Mouse (Mus musculus) MEL (cell line): ENCODE results near the gene 2010003K11Rik. TPM values are rescaled to one million over a fixed set of nuclear protein-coding genes. Genes with fewer than 3 reads are reported as not detected.

Experiments used
- DNase-seq: peaks from one replicate; pipeline ENCODE4 v3.0.0; 2011; ENCODE audit warnings: low read depth, low spot score
- H3K27ac ChIP-seq: 2 replicates; pipeline ENCODE4 v1.5.1; 2012; ENCODE audit warnings: low read depth, mild to moderate bottlenecking, control low read depth, low read length, moderate library complexity; ENCODE audit not compliant: control insufficient read depth
- H3K27me3 ChIP-seq, 2 experiments: fragments of 150-350 bp in 1 of 2; sonication (generic) in 1 of 2; 2 replicates each; pipeline ENCODE4 v1.6.1; 2012; ENCODE audit warnings: low read length in 2 of 2, mild to moderate bottlenecking in 2 of 2, improper control_type of control experiment in 1 of 2, moderate library complexity in 1 of 2; ENCODE audit not compliant: insufficient read depth in 2 of 2, control insufficient read depth in 1 of 2
- H3K36me3 ChIP-seq, 2 experiments: 2 replicates each; pipeline ENCODE4 v1.6.1; 2012 to 2014; ENCODE audit warnings: low read length in 2 of 2, improper control_type of control experiment in 1 of 2, inconsistent platforms in 1 of 2, mild to moderate bottlenecking in 1 of 2; ENCODE audit not compliant: insufficient read depth in 2 of 2, control insufficient read depth in 1 of 2
- H3K4me1 ChIP-seq, 2 experiments: fragments of 150-350 bp in 1 of 2; sonication (generic) in 1 of 2; 2 replicates each; pipeline ENCODE4 v1.6.1; 2012; ENCODE audit warnings: low read length in 2 of 2, improper control_type of control experiment in 1 of 2, mild to moderate bottlenecking in 1 of 2; ENCODE audit not compliant: insufficient read depth in 2 of 2, control insufficient read depth in 1 of 2
- H3K4me3 ChIP-seq, 2 experiments: fragments of 150-350 bp in 1 of 2; sonication (generic) in 1 of 2; 2 replicates each; pipeline ENCODE4 v1.5.1; 2012; ENCODE audit warnings: low read depth in 2 of 2, low read length in 2 of 2, mild to moderate bottlenecking in 2 of 2, moderate library complexity in 2 of 2, control low read depth in 1 of 2, improper control_type of control experiment in 1 of 2; ENCODE audit not compliant: control insufficient read depth in 1 of 2, insufficient read depth in 1 of 2
- H3K79me2 ChIP-seq: 2 replicates; pipeline ENCODE4 v1.6.1; 2012; ENCODE audit warnings: mild to moderate bottlenecking, low read length, moderate library complexity; ENCODE audit not compliant: control insufficient read depth, poor library complexity, insufficient read depth
- H3K9ac ChIP-seq: 2 replicates; pipeline ENCODE4 v1.6.1; 2012; ENCODE audit warnings: low read depth, mild to moderate bottlenecking, control low read depth, low read length, moderate library complexity; ENCODE audit not compliant: control insufficient read depth, poor library complexity, severe bottlenecking
- H3K9me3 ChIP-seq: fragments of 150-350 bp; sonication (generic); replicated peaks from 2 replicates; pipeline ENCODE4 v1.6.1; 2012; ENCODE audit warnings: mild to moderate bottlenecking, low read length, improper control_type of control experiment, moderate library complexity; ENCODE audit not compliant: insufficient read depth
- CTCF ChIP-seq, 3 experiments: IDR thresholded peaks in 2 of 3; conservative IDR thresholded peaks in 1 of 3; 2 replicates each; pipeline ENCODE4 v1.5.1; 2011 to 2012; ENCODE audit warnings: low read length in 3 of 3, low read depth in 2 of 3, mild to moderate bottlenecking in 2 of 3, improper control_type of control experiment in 1 of 3, inconsistent platforms in 1 of 3, mixed read lengths in 1 of 3, moderate library complexity in 1 of 3; ENCODE audit not compliant: control insufficient read depth in 1 of 3, insufficient read depth in 1 of 3, poor library complexity in 1 of 3, severe bottlenecking in 1 of 3
- ELF1 ChIP-seq: IDR thresholded peaks from 2 replicates; pipeline ENCODE4 v1.6.1; 2014; ENCODE audit warnings: low read depth, mild to moderate bottlenecking, inconsistent platforms, low read length, improper control_type of control experiment, moderate library complexity
- ETS1 ChIP-seq: IDR thresholded peaks from 2 replicates; pipeline ENCODE4 v1.6.1; 2012; ENCODE audit warnings: low read depth, mild to moderate bottlenecking, inconsistent platforms, low read length, improper control_type of control experiment, moderate library complexity
- JUND ChIP-seq: IDR thresholded peaks from 2 replicates; pipeline ENCODE4 v1.6.1; 2011; ENCODE audit warnings: low read depth, mild to moderate bottlenecking, improper control_type of control experiment, low read length
- KAT2A ChIP-seq: conservative IDR thresholded peaks from 2 replicates; pipeline ENCODE4 v1.6.1; 2012; ENCODE audit warnings: low read depth, low read length, improper control_type of control experiment, inconsistent platforms
- MAX ChIP-seq: IDR thresholded peaks from 2 replicates; pipeline ENCODE4 v1.6.1; 2011; ENCODE audit warnings: low read length, improper control_type of control experiment
- MAZ ChIP-seq: IDR thresholded peaks from 2 replicates; pipeline ENCODE4 v1.6.1; 2012; ENCODE audit warnings: low read depth, mild to moderate bottlenecking, inconsistent platforms, low read length, improper control_type of control experiment
- MXI1 ChIP-seq: IDR thresholded peaks from 2 replicates; pipeline ENCODE4 v1.6.1; 2011; ENCODE audit warnings: mild to moderate bottlenecking, low read depth, low read length, improper control_type of control experiment
- MYB ChIP-seq: IDR thresholded peaks from 2 replicates; pipeline ENCODE4 v1.6.1; 2011; ENCODE audit warnings: mild to moderate bottlenecking, low read depth, low read length, improper control_type of control experiment
- RCOR1 ChIP-seq: IDR thresholded peaks from 2 replicates; pipeline ENCODE4 v1.6.1; 2012; ENCODE audit warnings: low read depth, mild to moderate bottlenecking, inconsistent platforms, low read length, improper control_type of control experiment
- TAL1 ChIP-seq: IDR thresholded peaks from 2 replicates; pipeline ENCODE4 v1.6.1; 2012; ENCODE audit warnings: mild to moderate bottlenecking, inconsistent platforms, low read length, moderate library complexity, mixed read lengths
- ZKSCAN1 ChIP-seq: IDR thresholded peaks from 2 replicates; pipeline ENCODE4 v1.6.1; 2012; ENCODE audit warnings: low read depth, mild to moderate bottlenecking, inconsistent platforms, low read length, improper control_type of control experiment, moderate library complexity
- polyA plus RNA-seq, 2 experiments: library from polyadenylated mRNA; stranded (reverse) in 1 of 2; unstranded in 1 of 2; fragments of >175 nt in 1 of 2; fragments of >200 nt in 1 of 2; gene quantifications; 2 replicates each; pipeline versions ENCODE4 v1.2.1 to v1.2.4; 2012; ENCODE audit warnings: low replicate concordance in 2 of 2, low read depth in 1 of 2; ENCODE audit not compliant: insufficient read length in 2 of 2, insufficient read depth in 1 of 2, missing spikeins in 1 of 2
- total RNA-seq: library from RNA; depleted of rRNA; stranded (reverse); fragments of 300-350 nt; gene quantifications from 2 replicates; pipeline ENCODE4 v1.2.3, GENCODE M21; 2012

2010003K11Rik gene
- total and polyA plus RNA-seq, 3 experiments: not detected

DNA sequence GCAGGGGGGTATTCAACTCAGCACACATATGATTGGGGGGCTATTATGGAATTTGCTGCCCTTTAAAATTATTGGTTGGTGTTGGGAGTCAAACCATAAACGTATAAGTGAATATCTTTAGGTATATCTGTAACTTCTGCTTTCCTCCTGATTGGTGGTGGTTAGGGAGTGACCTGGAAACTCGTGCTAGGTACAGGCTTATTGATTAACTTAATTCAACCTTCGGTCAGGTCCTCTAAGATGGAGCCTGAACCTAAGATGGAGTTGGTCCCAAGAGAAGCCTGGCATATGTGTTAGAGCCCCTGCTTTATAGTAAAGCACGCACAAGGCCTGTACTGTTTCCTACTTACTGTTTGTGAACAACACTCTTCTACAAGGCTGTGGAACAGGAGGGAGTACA is 46.7 kb upstream of the 2010003K11Rik start:
- TF ChIP-seq ELF1 (no peak), KAT2A (no peak), ETS1 (no peak)
- Histone ChIP-seq H3K4me1 (no peaks in the 10 kb centered on the region), H3K27ac (no peak overlapping the region), H3K9ac (no peak overlapping the region), H3K4me3 (no peak overlapping the region), H3K79me2 (no peaks in the 10 kb centered on the region), H3K27me3 (no peaks in the 10 kb centered on the region), H3K9me3 (no peaks in the 10 kb centered on the region), H3K36me3 (no peaks in the 10 kb centered on the region)
- no peak for DNase-seq

DNA sequence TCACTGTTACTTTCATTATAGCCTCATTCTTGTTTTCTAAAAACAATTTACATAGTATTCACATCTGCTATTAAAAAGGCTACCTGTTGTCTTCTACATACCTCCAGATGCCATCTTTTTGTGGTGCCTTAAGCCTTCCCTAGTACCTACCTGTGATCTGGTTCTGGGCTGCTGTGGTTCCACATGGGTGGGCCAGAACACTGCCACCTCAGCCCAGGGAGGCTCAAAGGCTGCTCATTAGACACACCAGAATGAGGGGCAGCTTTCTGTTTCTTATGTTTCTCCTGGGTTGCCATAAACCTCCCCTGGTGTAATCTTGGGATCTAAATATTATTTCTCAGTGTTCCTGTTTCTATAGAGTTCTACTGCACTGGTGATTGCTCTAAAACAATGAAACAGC is 43.7 kb upstream of the 2010003K11Rik start:
- Histone ChIP-seq H3K27me3 (no peaks in the 10 kb centered on the region), H3K9me3 (no peaks in the 10 kb centered on the region), H3K36me3 (no peaks in the 10 kb centered on the region), H3K79me2 (no peaks in the 10 kb centered on the region), H3K27ac (no peak overlapping the region), H3K4me1 (no peaks in the 10 kb centered on the region), H3K4me3 (no peak overlapping the region), H3K9ac (no peak overlapping the region)
- DNase-seq: no peak
- no peak for TF ChIP-seq RCOR1
- no peak for TF ChIP-seq MAZ
- no peak for TF ChIP-seq ELF1
- no peak for TF ChIP-seq MXI1
- no peak for TF ChIP-seq MYB
- TF ChIP-seq JUND: no peak
- TF ChIP-seq MAX: no peak
- TF ChIP-seq TAL1: no peak

DNA sequence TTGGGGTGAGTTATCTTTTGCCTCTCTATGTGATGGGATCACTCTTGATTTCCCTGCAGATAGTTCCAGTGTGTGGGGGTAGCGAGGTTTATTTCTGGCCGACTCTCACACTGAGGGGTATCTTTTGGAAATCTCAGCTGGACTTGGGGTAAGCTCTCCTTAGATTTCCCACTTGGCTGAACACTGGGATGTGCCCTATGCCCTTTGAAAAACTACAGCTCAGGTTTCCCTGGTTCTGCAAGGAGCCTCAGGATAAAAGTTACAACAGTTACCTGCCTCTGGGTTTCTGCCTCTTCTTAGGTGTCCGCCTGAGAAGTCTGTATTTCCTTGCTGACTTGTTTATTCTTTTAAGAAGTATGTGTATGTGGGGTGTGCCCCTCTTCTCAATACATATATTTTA is 42.6 kb upstream of the 2010003K11Rik start:
- H3K36me3 ChIP-seq: no peaks in the 10 kb centered on the region
- H3K4me1 ChIP-seq: no peaks in the 10 kb centered on the region
- no peak for TF ChIP-seq CTCF (IDR thresholded peaks at IDR 0.05 in 2 of 3, conservative IDR thresholded peaks at IDR 0.05 in 1 of 3; ENCODE audit: control insufficient read depth in 1 of 3, insufficient read depth in 1 of 3, low read depth in 2 of 3, low read length in 3 of 3, poor library complexity in 1 of 3, severe bottlenecking in 1 of 3)
- TF ChIP-seq ZKSCAN1: no peak
- TF ChIP-seq MAZ: no peak
- no peak for DNase-seq
- no peaks in the 10 kb centered on the region for H3K79me2 ChIP-seq
- no peak overlapping the region for H3K27ac ChIP-seq
- no peak overlapping the region for H3K9ac ChIP-seq
- H3K4me3 ChIP-seq: no peak overlapping the region
- no peaks in the 10 kb centered on the region for H3K9me3 ChIP-seq
- no peaks in the 10 kb centered on the region for H3K27me3 ChIP-seq
